Mouse (Mus musculus) heart, embryonic 11.5 days (tissue): ENCODE measurements around the gene Dennd1a. TPM values are rescaled to one million over a fixed set of nuclear protein-coding genes. Genes with fewer than 3 reads are reported as not detected.

Experiments
- ATAC-seq: fragments of 200-750 bp; cut with Nextera tagmentation; replicated peaks from 2 replicates; pipeline ENCODE4 v1.8.0; 2017; ENCODE audit warnings: moderate library complexity; ENCODE audit not compliant: insufficient number of reproducible peaks, low FRiP score, low TSS enrichment
- H3K27ac ChIP-seq: fragments of 300-500 bp; sonication (generic); 2 replicates; pipeline ENCODE4 v1.5.1; 2014; ENCODE audit warnings: mild to moderate bottlenecking, low read depth, low read length
- H3K27me3 ChIP-seq: fragments of 300-500 bp; sonication (generic); 2 replicates; pipeline ENCODE4 v1.6.1; 2014; ENCODE audit warnings: mild to moderate bottlenecking, low read length, mixed read lengths; ENCODE audit not compliant: control insufficient read depth, insufficient read depth
- H3K36me3 ChIP-seq: fragments of 300-500 bp; sonication (generic); 2 replicates; pipeline ENCODE4 v1.6.1; 2014; ENCODE audit warnings: mild to moderate bottlenecking, low read length, moderate library complexity, mixed read lengths; ENCODE audit not compliant: control insufficient read depth, insufficient read depth
- H3K4me1 ChIP-seq: fragments of 300-500 bp; sonication (generic); 2 replicates; pipeline ENCODE4 v1.6.1; 2014; ENCODE audit warnings: low read length; ENCODE audit not compliant: control insufficient read depth, insufficient read depth
- H3K4me2 ChIP-seq: fragments of 300-500 bp; sonication (generic); 2 replicates; pipeline ENCODE4 v1.6.1; 2014; ENCODE audit warnings: mild to moderate bottlenecking, moderate library complexity
- H3K4me3 ChIP-seq: fragments of 300-500 bp; sonication (generic); 2 replicates; pipeline ENCODE4 v1.5.1; 2014; ENCODE audit warnings: low read depth, low read length
- H3K9ac ChIP-seq: fragments of 300-500 bp; sonication (generic); 2 replicates; pipeline ENCODE4 v1.6.1; 2014; ENCODE audit warnings: mild to moderate bottlenecking, low read depth, low read length, moderate library complexity
- H3K9me3 ChIP-seq: fragments of 300-500 bp; sonication (generic); replicated peaks from 2 replicates; pipeline ENCODE4 v1.6.1; 2016; ENCODE audit warnings: low read length; ENCODE audit not compliant: control insufficient read depth
- WGBS: fragments of 180-500 bp; shearing (Covaris S2); extraction: QIAGEN DNeasy Blood & Tissue Kit; methylation state at CpG from one replicate; pipeline ENCODE4 v1.1.7; 2014; ENCODE audit not compliant: insufficient replicate concordance; 5-methylcytosine and 5-hydroxymethylcytosine counted together
- polyA plus RNA-seq: library from polyadenylated mRNA; unstranded; fragments of >200 nt; fragmentation: Nextera tagmentation; extraction: Ambion mirVana; gene quantifications from 2 replicates; pipeline ENCODE4 v1.2.1, GENCODE M21; 2014

Dennd1a gene
- polyA plus RNA-seq, 1 experiment from 2014 or later, result 9.6 TPM

DNA sequence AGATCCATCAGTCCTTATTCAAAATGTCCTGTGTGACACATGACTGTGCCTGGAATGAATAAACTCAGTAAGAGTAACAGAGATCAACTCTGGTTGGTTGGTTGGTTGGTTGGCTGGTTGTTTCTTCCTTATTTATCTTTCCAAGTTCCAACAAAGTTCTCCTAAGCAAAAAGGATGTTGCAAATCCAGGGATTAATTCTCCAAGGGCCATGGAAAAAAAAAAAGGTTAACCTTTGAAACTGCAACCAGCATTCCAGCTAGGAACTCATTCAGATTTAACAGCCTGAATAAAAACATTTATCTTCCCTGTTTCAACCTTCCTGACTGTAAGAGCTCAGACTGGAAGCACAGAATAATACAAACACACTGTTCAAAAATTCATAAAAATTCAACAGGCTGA lies 6.8 kb downstream of the Dennd1a start:
- H3K9ac ChIP-seq, result no peak overlapping the region
- no peak for ATAC-seq
- no peak overlapping the region for H3K27ac ChIP-seq
- H3K4me1 ChIP-seq, result 0 out of 2 replicates have a peak, but pooled peaks cover 3% of the 10 kb centered on the region
- H3K4me3 ChIP-seq, result no peak overlapping the region
- no peaks in the 10 kb centered on the region for H3K9me3 ChIP-seq
- no peak overlapping the region for H3K4me2 ChIP-seq
- H3K27me3 ChIP-seq, result no peaks in the 10 kb centered on the region
- no peaks in the 10 kb centered on the region for H3K36me3 ChIP-seq

DNA sequence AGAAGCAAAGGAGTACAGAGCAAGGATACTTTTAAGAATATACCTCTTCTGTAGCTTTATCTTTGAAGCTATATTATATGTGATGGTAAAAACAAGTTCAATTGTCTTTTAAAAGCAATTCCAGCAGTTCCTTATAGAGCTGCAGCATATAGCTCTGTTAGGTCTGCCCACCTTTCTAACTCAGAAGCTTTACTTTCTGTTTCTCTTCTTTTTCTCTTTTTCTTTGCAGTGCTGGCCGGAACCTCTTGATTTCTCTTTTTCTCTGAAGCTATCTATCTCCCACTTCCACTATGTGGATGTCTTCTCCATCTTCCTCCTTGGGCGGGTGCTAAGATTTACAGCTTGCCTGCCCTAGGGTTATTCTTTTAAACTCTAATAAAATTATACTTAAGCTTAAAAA lies 12.2 kb downstream of the Dennd1a start:
- 93% methylated on average over 2 of the region's 2 CpGs for WGBS
- no peaks in the 10 kb centered on the region for H3K9me3 ChIP-seq
- ATAC-seq, result no peak

GRCm38 (mm10) chr2:38263653-38264052 lies 23.5 kb downstream of the Dennd1a start:
- Histone ChIP-seq H3K9me3 (no peaks in the 10 kb centered on the region), H3K4me2 (no peak overlapping the region), H3K36me3 (no peaks in the 10 kb centered on the region), H3K9ac (no peak overlapping the region), H3K27ac (no peak overlapping the region), H3K4me1 (no peaks in the 10 kb centered on the region), H3K27me3 (no peaks in the 10 kb centered on the region), H3K4me3 (no peak overlapping the region)
- 75% methylated on average over 2 of the region's 2 CpGs for WGBS
- no peak for ATAC-seq

More for the DNA sequence above, 12.2 kb downstream of the Dennd1a start:
- no peaks in the 10 kb centered on the region for H3K27me3 ChIP-seq
- H3K4me2 ChIP-seq, result no peak overlapping the region
- no peak overlapping the region for H3K4me3 ChIP-seq
- no peaks in the 10 kb centered on the region for H3K36me3 ChIP-seq
- H3K9ac ChIP-seq, result no peak overlapping the region
- no peak overlapping the region for H3K27ac ChIP-seq
- H3K4me1 ChIP-seq, result no peaks in the 10 kb centered on the region

- H3K9ac ChIP-seq, result no peak overlapping the region
- no peak for ATAC-seq
- no peak overlapping the region for H3K4me3 ChIP-seq
- no peak overlapping the region for H3K27ac ChIP-seq
- no peaks in the 10 kb centered on the region for H3K27me3 ChIP-seq
- no peaks in the 10 kb centered on the region for H3K9me3 ChIP-seq
- no peaks in the 10 kb centered on the region for H3K36me3 ChIP-seq
- H3K4me1 ChIP-seq, result no peaks in the 10 kb centered on the region
- no peak overlapping the region for H3K4me2 ChIP-seq
These were observed 28.1 kb downstream of the Dennd1a start for GRCm38 (mm10) chr2:38259052-38259451.

GRCm38 (mm10) chr2:38237616-38238015 lies 49.6 kb downstream of the Dennd1a start:
- WGBS, result 83% methylated on average over 1 of the region's 1 CpGs
- H3K27me3 ChIP-seq, result no peaks in the 10 kb centered on the region
- no peak for ATAC-seq
- H3K9me3 ChIP-seq, result no peaks in the 10 kb centered on the region
- no peak overlapping the region for H3K27ac ChIP-seq
- no peaks in the 10 kb centered on the region for H3K4me1 ChIP-seq
- no peak overlapping the region for H3K4me2 ChIP-seq
- no peaks in the 10 kb centered on the region for H3K36me3 ChIP-seq
- no peak overlapping the region for H3K4me3 ChIP-seq
- no peak overlapping the region for H3K9ac ChIP-seq

DNA sequence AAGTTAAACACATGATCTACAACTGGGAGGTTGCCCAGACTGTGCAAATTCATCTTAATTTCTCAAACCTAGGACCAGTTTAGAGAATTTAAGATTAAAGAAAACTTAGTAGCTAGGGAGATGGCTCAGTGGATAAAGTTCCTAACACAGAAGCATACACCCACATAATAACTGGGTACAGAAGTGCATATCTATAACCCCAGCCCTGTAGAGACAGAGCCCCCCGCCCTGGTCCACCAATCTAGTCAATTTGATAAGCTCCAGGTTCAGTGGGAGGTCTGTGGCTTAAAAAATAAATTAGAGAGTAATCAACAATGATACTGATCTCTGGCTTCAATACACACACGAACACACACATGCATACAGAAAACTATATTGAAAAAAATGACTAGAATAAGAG lies 51.6 kb downstream of the Dennd1a start:
- no peaks in the 10 kb centered on the region for H3K27me3 ChIP-seq
- H3K4me3 ChIP-seq, result no peak overlapping the region
- ATAC-seq, result no peak
- H3K9ac ChIP-seq, result no peak overlapping the region
- no peaks in the 10 kb centered on the region for H3K36me3 ChIP-seq
- H3K27ac ChIP-seq, result no peak overlapping the region
- no peak overlapping the region for H3K4me2 ChIP-seq
- no peaks in the 10 kb centered on the region for H3K4me1 ChIP-seq
- 75% methylated on average over 2 of the region's 2 CpGs for WGBS
- no peaks in the 10 kb centered on the region for H3K9me3 ChIP-seq

GRCm38 (mm10) chr2:38229882-38230281 lies 57.3 kb downstream of the Dennd1a start:
- no peak overlapping the region for H3K27ac ChIP-seq
- H3K4me2 ChIP-seq, result no peak overlapping the region
- no peak overlapping the region for H3K9ac ChIP-seq
- no peak overlapping the region for H3K4me3 ChIP-seq
- no peak; the same call in 1 of the 2 replicates for ATAC-seq
- no peaks in the 10 kb centered on the region for H3K4me1 ChIP-seq
- no peaks in the 10 kb centered on the region for H3K9me3 ChIP-seq
- 61% methylated on average over 5 of the region's 5 CpGs for WGBS
- no peaks in the 10 kb centered on the region for H3K36me3 ChIP-seq
- no peaks in the 10 kb centered on the region for H3K27me3 ChIP-seq

- Histone ChIP-seq H3K27me3 (no peaks in the 10 kb centered on the region), H3K36me3 (no peaks in the 10 kb centered on the region), H3K27ac (no peak overlapping the region), H3K9ac (no peak overlapping the region), H3K4me2 (no peak overlapping the region), H3K4me3 (no peak overlapping the region), H3K9me3 (no peaks in the 10 kb centered on the region), H3K4me1 (no peaks in the 10 kb centered on the region)
- ATAC-seq, result no peak
- 61% methylated on average over 2 of the region's 2 CpGs for WGBS
These were observed 63.4 kb downstream of the Dennd1a start for GRCm38 (mm10) chr2:38223759-38224158.

- no peak for ATAC-seq
- Histone ChIP-seq H3K4me1 (no peaks in the 10 kb centered on the region), H3K4me2 (no peak overlapping the region), H3K9me3 (no peaks in the 10 kb centered on the region), H3K4me3 (no peak overlapping the region), H3K36me3 (no peaks in the 10 kb centered on the region), H3K9ac (no peak overlapping the region), H3K27me3 (no peaks in the 10 kb centered on the region), H3K27ac (no peak overlapping the region)
These were observed 65.7 kb downstream of the Dennd1a start for GRCm38 (mm10) chr2:38221461-38221860.
